Mouse (Mus musculus) embryonic stem cell, embryonic (primary cell): ENCODE results near the gene Dcaf12.

Experiments
- CTCF ChIA-PET, 4 experiments: fragments of 300-600 bp in 2 of 4; fragments of 350-600 bp in 2 of 4; sonication (Branson Sonifier 250); formaldehyde crosslinking; loops; one replicate each; lab custom pipeline; 2022; ENCODE audit warnings: inconsistent platforms in 2 of 4; lab: Charles Lee
- POLR2A ChIA-PET, 4 experiments: fragments of 300-600 bp in 2 of 4; fragments of 350-600 bp in 2 of 4; sonication (Branson Sonifier 250); formaldehyde crosslinking; loops; one replicate each; lab custom pipeline; 2022; ENCODE audit warnings: antibody characterized with exemption in 4 of 4, inconsistent platforms in 1 of 4; lab: Charles Lee

The Dcaf12 gene

DNA sequence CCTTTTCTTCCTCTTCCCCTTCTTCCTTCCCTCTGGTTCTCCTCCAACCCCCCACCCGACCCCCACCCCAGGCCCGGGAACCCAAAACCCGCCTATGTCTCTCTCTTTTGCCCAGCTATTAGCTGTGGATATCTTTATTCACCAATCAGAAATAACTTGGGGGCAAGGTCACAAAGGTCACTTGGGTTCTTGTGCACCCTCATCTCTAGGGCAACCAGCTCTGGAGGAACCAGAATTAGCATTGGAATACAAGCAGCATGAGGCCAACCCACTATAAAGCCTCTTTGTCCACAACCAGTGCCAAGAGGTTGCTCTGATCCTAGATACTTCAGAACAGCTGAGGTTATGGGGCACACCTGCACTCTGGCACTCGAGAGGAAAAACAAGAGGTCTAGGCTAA lies 14.8 kb upstream of the Dcaf12 start:
- ChIA-PET POLR2A (interaction anchor here in 3 of 4 experiments (0.7 to 4.7 kb wide), 40 partner anchors 8 to 231 kb away, joined by 3 to 27 read pairs (median 4); partner anchors contain the start of genes Dcaf12 (in 3 of the 3), Nol6 (in 2 of the 3), Ubap1 (in 2 of the 3) and Ubap2 (in 2 of the 3)), CTCF (interaction anchor here in 3 of 4 experiments (0.6 to 0.8 kb wide), 4 partner anchors 17 to 554 kb away, joined by 3 to 9 read pairs (median 5); no protein-coding TSS in a partner anchor)

DNA sequence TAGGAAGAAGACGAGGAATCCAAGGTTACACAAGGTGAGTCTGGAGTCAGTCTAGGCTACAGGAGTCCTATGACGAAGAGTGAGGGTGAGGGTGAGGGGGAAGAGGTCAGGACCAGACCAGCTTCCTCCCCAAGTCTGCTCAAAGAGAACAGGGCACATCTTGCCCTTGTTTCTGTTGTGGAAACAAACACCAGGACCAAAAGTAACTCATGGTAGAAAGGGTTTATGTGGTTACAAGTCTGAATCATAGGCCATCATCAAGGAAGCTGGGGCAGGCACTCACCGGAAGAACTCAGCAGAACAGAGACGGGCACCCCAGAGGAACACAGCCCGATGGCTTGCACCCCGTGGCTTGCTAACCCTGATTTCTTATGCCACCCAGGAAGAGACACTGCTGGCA lies 12.2 kb upstream of the Dcaf12 start:
- ChIA-PET POLR2A (interaction anchor here in 3 of 4 experiments (0.6 to 4.7 kb wide), 29 partner anchors 8 to 804 kb away, joined by 3 to 40 read pairs (median 3); partner anchors contain the start of genes Dcaf12 (in 3 of the 3), Ubap1 (in 3 of the 3), Aqp3 (in 1 of the 3) and B4galt1 (in 1 of the 3)), CTCF (no interaction called here)

GRCm38 (mm10) chr4:41320971-41321370 lies 6.3 kb upstream of the Dcaf12 start:
- POLR2A ChIA-PET = interaction anchor here in 3 of 4 experiments (0.6 to 1.6 kb wide), 11 partner anchors 8 to 640 kb away, joined by 3 to 6 read pairs (median 3); partner anchors contain the start of genes Kif24 (in 1 of the 3), Nudt2 (in 1 of the 3) and Ubap1 (in 1 of the 3)
- CTCF ChIA-PET = interaction anchor here in 2 of 4 experiments (0.6 kb wide), 2 partner anchors 12 to 19 kb away, joined by 4 to 10 read pairs; no protein-coding TSS in a partner anchor

GRCm38 (mm10) chr4:41318267-41318666 lies 3.6 kb upstream of the Dcaf12 start:
- ChIA-PET POLR2A (interaction anchor here in 2 of 4 experiments (0.9 to 2.4 kb wide), 8 partner anchors 9 to 194 kb away, joined by 3 to 12 read pairs (median 6); partner anchors contain the start of gene Nol6 (in 1 of the 2)), CTCF (interaction anchor here in 1 of 4 experiments (0.6 kb wide), 1 partner anchor 246 kb away, joined by 8 read pairs; no protein-coding TSS in a partner anchor)

GRCm38 (mm10) chr4:41315173-41315572 lies 484 bp upstream of the Dcaf12 start:
- POLR2A ChIA-PET = interaction anchor here (0.6 to 5.2 kb wide), 58 partner anchors 10 to 593 kb away, joined by 3 to 40 read pairs (median 5); partner anchors contain the start of genes Ubap2 (in 4 of the 4), Ubap1 (in 3 of the 4), Aqp3 (in 2 of the 4) and Kif24 (in 2 of the 4)

GRCm38 (mm10) chr4:41313722-41314121 lies 967 bp downstream of the Dcaf12 start:
- ChIA-PET CTCF (no interaction called here), POLR2A (interaction anchor here in 3 of 4 experiments (0.6 to 5.2 kb wide), 25 partner anchors 8 to 461 kb away, joined by 3 to 40 read pairs (median 8); partner anchors contain the start of genes Ubap1 (in 2 of the 3), Ubap2 (in 2 of the 3), Bag1 (in 1 of the 3) and Chmp5 (in 1 of the 3))

More at GRCm38 (mm10) chr4:41315173-41315572, 484 bp upstream of the Dcaf12 start:
- CTCF ChIA-PET = interaction anchor here in 1 of 4 experiments (0.7 kb wide), 1 partner anchor 80 kb away, joined by 3 read pairs; no protein-coding TSS in a partner anchor

DNA sequence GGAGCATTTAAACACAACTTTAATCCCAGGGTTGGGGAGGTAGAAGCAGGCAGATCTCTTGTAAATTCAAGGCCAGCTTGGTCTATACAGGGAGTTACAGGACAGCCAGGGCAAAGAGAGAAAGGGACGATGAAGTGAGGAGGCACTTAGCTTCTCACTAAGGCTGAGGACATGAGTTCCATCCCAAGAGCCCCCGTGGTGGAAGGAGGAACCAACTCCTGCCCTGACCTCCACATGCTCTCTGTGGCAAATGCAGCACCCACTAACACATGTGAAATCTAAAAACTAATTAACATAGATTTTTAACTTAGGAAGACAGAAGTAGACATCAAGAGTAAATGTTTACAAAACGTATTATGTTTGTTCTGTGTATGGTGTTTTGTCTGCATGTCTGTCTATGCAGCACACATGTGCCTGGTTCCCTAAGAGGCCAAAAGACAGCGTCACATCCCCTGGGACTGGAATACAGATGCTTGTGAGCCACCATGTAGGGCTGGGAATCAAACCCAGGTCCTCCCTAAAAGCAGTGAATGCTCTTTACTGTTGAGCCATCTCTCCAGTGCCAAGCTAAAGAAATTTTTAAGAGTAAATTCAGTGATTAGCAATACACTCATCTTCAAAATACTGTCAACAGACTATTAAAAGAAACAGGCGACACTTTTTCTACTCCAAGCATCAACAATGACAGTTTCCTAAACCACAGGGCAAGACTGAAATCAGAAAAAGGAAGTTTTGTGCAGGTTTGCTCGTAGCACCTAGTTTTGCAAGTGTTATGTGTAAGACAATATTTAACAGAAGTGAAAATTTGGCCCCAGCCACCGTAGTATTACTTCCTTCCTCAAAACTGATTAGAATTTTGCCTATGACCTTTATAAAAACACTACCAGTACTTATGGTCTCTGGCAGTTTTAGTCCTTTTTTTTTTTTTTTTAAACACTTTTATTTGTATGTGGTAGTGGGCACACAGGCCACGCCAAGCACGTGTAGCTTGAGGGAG lies 3.8 kb downstream of the Dcaf12 start:
- CTCF ChIA-PET = no interaction called here
- POLR2A ChIA-PET = interaction anchor here in 2 of 4 experiments (0.6 to 1.0 kb wide), 4 partner anchors 31 to 202 kb away, joined by 3 to 5 read pairs (median 4); no protein-coding TSS in a partner anchor

- POLR2A ChIA-PET = interaction anchor here in 3 of 4 experiments (0.6 to 4.8 kb wide), 23 partner anchors 10 to 385 kb away, joined by 3 to 23 read pairs (median 4); partner anchors contain the start of genes Kif24 (in 1 of the 3), Nudt2 (in 1 of the 3), Ubap1 (in 1 of the 3) and Ubap2 (in 1 of the 3)
- CTCF ChIA-PET = interaction anchor here (0.6 to 1.2 kb wide), 8 partner anchors 21 to 305 kb away, joined by 3 to 5 read pairs (median 3); partner anchors contain the start of gene Nol6 (in 1 of the 4)
These were observed 7.3 kb downstream of the Dcaf12 start for GRCm38 (mm10) chr4:41307406-41307805.

DNA sequence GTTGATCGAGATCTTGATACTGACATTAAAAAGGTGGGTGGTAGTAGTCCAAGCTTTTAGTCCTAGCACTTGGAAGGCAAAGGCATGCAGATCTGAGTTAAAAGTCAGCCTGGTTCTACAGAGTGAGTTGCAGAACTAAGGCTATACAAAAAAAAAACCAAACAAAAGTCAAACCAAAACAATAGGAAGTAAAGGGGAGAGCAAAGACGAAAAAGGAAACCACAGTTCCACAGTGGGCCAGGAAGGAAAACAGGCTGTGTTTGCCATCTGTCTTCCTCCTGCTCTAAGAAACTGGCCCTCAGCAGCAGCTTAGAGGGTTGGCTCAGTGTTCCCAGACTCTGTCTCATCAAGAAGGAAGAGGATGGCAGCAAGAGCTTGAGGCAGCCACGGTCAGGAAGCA lies 10.4 kb downstream of the Dcaf12 start:
- ChIA-PET POLR2A (interaction anchor here in 3 of 4 experiments (0.6 to 4.8 kb wide), 19 partner anchors 9 to 324 kb away, joined by 3 to 23 read pairs (median 3); partner anchors contain the start of genes Dcaf12 (in 2 of the 3), Ubap1 (in 1 of the 3) and Ubap2 (in 1 of the 3)), CTCF (no interaction called here)

- POLR2A ChIA-PET = interaction anchor here in 2 of 4 experiments (0.6 to 2.4 kb wide), 14 partner anchors 8 to 323 kb away, joined by 3 to 15 read pairs (median 3); partner anchors contain the start of gene Dcaf12 (in 1 of the 2)
- CTCF ChIA-PET = no interaction called here
These were observed 11.0 kb downstream of the Dcaf12 start for GRCm38 (mm10) chr4:41303671-41304070.

GRCm38 (mm10) chr4:41298976-41299375 lies 15.7 kb downstream of the Dcaf12 start:
- CTCF ChIA-PET = no interaction called here
- POLR2A ChIA-PET = interaction anchor here in 2 of 4 experiments (0.8 to 2.0 kb wide), 3 partner anchors 16 to 40 kb away, joined by 3 to 8 read pairs (median 4); partner anchors contain the start of gene Dcaf12 (in 1 of the 2)

GRCm38 (mm10) chr4:41295960-41296359 lies 18.7 kb downstream of the Dcaf12 start:
- ChIA-PET POLR2A (interaction anchor here in 3 of 4 experiments (0.6 to 1.9 kb wide), 9 partner anchors 8 to 355 kb away, joined by 3 to 7 read pairs (median 4); partner anchors contain the start of gene Dcaf12 (in 1 of the 3)), CTCF (interaction anchor here in 1 of 4 experiments (1.3 kb wide), 1 partner anchor 9 kb away, joined by 3 read pairs; no protein-coding TSS in a partner anchor)

- ChIA-PET POLR2A (interaction anchor here in 3 of 4 experiments (0.6 to 1.8 kb wide), 7 partner anchors 9 to 355 kb away, joined by 3 to 7 read pairs (median 4); partner anchors contain the start of gene Dcaf12 (in 1 of the 3)), CTCF (no interaction called here)
These were observed 19.2 kb downstream of the Dcaf12 start for GRCm38 (mm10) chr4:41295507-41295906.

DNA sequence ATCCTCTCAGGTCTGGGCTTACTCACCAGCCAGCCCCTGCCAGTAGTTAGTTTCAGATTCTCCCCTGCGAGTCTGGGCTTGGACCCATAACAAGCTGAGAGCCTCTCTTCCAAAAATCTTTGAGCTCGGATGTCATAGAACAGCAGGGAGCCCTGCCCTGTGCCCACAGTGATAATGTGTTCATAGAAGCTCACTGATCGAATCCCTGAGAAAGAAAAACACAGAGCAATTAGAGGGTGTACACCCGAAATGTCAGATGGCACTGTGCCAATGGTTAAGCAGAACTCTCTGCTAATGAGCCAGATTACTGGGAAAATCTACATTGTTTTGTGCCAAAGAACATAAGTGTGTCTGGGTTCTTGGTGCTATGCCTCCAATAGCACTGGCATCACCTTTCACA lies 20.8 kb downstream of the Dcaf12 start:
- ChIA-PET CTCF (interaction anchor here in 2 of 4 experiments (0.6 kb wide), 3 partner anchors 34 to 96 kb away, joined by 4 to 5 read pairs (median 4); no protein-coding TSS in a partner anchor), POLR2A (interaction anchor here in 2 of 4 experiments (0.9 to 1.9 kb wide), 7 partner anchors 9 to 46 kb away, joined by 3 to 10 read pairs (median 3); no protein-coding TSS in a partner anchor)

- ChIA-PET CTCF (interaction anchor here in 1 of 4 experiments (0.6 kb wide), 1 partner anchor 195 kb away, joined by 5 read pairs; no protein-coding TSS in a partner anchor), POLR2A (interaction anchor here in 3 of 4 experiments (0.6 to 2.0 kb wide), 12 partner anchors 9 to 175 kb away, joined by 3 to 8 read pairs (median 3); partner anchors contain the start of genes Kif24 (in 1 of the 3), Nudt2 (in 1 of the 3) and Ubap2 (in 1 of the 3))
These were observed 24.9 kb downstream of the Dcaf12 start for GRCm38 (mm10) chr4:41289802-41290201.

GRCm38 (mm10) chr4:41286420-41286819 lies 28.3 kb downstream of the Dcaf12 start:
- CTCF ChIA-PET = interaction anchor here (0.5 to 1.8 kb wide), 24 partner anchors 10 to 236 kb away, joined by 3 to 13 read pairs (median 4); partner anchors contain the start of genes Ubap1 (in 1 of the 4) and Ubap2 (in 1 of the 4)

More at GRCm38 (mm10) chr4:41286420-41286819, 28.3 kb downstream of the Dcaf12 start:
- POLR2A ChIA-PET = interaction anchor here (0.8 to 9.0 kb wide), 18 partner anchors 9 to 162 kb away, joined by 3 to 89 read pairs (median 4); partner anchors contain the start of genes Ubap2 (in 4 of the 4) and Nol6 (in 1 of the 4)
